Mouse (Mus musculus): ENCODE data around the gene Gm44511.

Gm44511 gene

GRCm38 (mm10) chr6:128826132-128826531, at the start of gene Gm44511, which contains the start of gene Klrb1b:
TSS of gene Gm44511 (minus strand) at chr6:128826315.
TSS of gene Klrb1b (minus strand) at chr6:128826331.
- no peak for DNase-seq

GRCm38 (mm10) chr6:128871910-128872610, 45.9 kb upstream of the Gm44511 start:
- DNase-seq = no peak

- no peak for DNase-seq
Measured at GRCm38 (mm10) chr6:128868861-128869260, 42.7 kb upstream of the Gm44511 start.

- DNase-seq = no peak
Measured at GRCm38 (mm10) chr6:128857976-128858375, 31.9 kb upstream of the Gm44511 start.

GRCm38 (mm10) chr6:128856250-128856649, 30.1 kb upstream of the Gm44511 start:
- peak; percentile 94 for DNase-seq

- no peak for DNase-seq
Measured at GRCm38 (mm10) chr6:128855477-128855876, 29.4 kb upstream of the Gm44511 start.

GRCm38 (mm10) chr6:128854895-128855294, 28.8 kb upstream of the Gm44511 start:
- DNase-seq = no peak

- peak; percentile 84 for DNase-seq
Measured at GRCm38 (mm10) chr6:128854024-128854820, 28.1 kb upstream of the Gm44511 start.

GRCm38 (mm10) chr6:128852766-128853165, 26.7 kb upstream of the Gm44511 start:
- DNase-seq = no peak

GRCm38 (mm10) chr6:128851151-128851550, 25.0 kb upstream of the Gm44511 start:
- DNase-seq = no peak

GRCm38 (mm10) chr6:128850671-128851070, 24.6 kb upstream of the Gm44511 start:
- DNase-seq = no peak

GRCm38 (mm10) chr6:128849902-128850301, 23.8 kb upstream of the Gm44511 start:
- peak; percentile 72 for DNase-seq

- no peak for DNase-seq
Measured at GRCm38 (mm10) chr6:128847401-128847800, 21.3 kb upstream of the Gm44511 start.

GRCm38 (mm10) chr6:128845998-128846542, 20.0 kb upstream of the Gm44511 start:
- no peak for DNase-seq

- DNase-seq = peak; percentile 92
Measured at GRCm38 (mm10) chr6:128845319-128845979, 19.3 kb upstream of the Gm44511 start.

- DNase-seq = no peak
Measured at GRCm38 (mm10) chr6:128844586-128845080, 18.5 kb upstream of the Gm44511 start.

- peak; percentile 38 for DNase-seq
Measured at GRCm38 (mm10) chr6:128844131-128844530, 18.0 kb upstream of the Gm44511 start.

GRCm38 (mm10) chr6:128843479-128843992, 17.4 kb upstream of the Gm44511 start:
- DNase-seq = peak; percentile 82

- peak; percentile 90 for DNase-seq
Measured at GRCm38 (mm10) chr6:128842945-128843478, 16.9 kb upstream of the Gm44511 start.

- DNase-seq = no peak
Measured at GRCm38 (mm10) chr6:128842356-128842944, 16.3 kb upstream of the Gm44511 start.

- no peak for DNase-seq
Measured at GRCm38 (mm10) chr6:128841327-128842089, 15.4 kb upstream of the Gm44511 start.

Measured in kidney, postnatal 10 days (tissue).